Mouse (Mus musculus): ENCODE data around the gene Olfr371. TPM values are rescaled to one million over a fixed set of nuclear protein-coding genes. Genes with fewer than 3 reads are reported as not detected.

The Olfr371 gene
- polyA plus RNA-seq (2014; fragmentation: Illumina TruSeq; extraction: RNeasy Lipid Tissue Mini Kit (QIAGEN cat#74804); ENCODE audit: low read depth, low replicate concordance) = not detected

DNA sequence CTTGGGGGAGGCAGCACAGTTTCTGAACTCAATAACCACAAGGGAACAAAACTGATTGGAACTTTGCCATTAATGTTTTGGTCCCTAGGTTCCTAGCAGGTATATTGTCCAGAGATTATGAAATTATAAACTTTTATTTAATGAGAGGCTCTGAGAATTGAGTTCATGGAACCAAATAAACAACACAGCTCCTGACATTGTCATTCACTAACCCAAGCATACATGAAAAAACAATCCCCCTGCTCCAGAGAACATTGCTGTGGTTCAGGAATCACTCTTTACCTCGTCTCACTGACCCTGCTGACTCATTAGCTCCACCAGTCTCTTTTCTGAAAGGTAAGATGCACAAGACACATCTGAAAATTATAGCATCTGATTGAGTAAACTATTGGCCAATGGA is at the start of gene Olfr371:
Gene Olfr371, plus strand, starts transcription at position 301 of the 400 bp plus-strand sequence.

Other genes with a start within 250 kb of the Olfr371 start
- 16.7 TPM for gene Junb, start 247.3 kb upstream of the Olfr371 start, polyA plus RNA-seq (2014; fragmentation: Illumina TruSeq; extraction: RNeasy Lipid Tissue Mini Kit (QIAGEN cat#74804); ENCODE audit: low read depth, low replicate concordance)
- 3.5 TPM for gene Hook2, start 235.4 kb upstream of the Olfr371 start, polyA plus RNA-seq (2014; fragmentation: Illumina TruSeq; extraction: RNeasy Lipid Tissue Mini Kit (QIAGEN cat#74804); ENCODE audit: low read depth, low replicate concordance)
- gene Best2, start 211.5 kb upstream of the Olfr371 start, polyA plus RNA-seq (2014; fragmentation: Illumina TruSeq; extraction: RNeasy Lipid Tissue Mini Kit (QIAGEN cat#74804); ENCODE audit: low read depth, low replicate concordance) = not detected
- gene Asna1, start 200.7 kb upstream of the Olfr371 start, polyA plus RNA-seq (2014; fragmentation: Illumina TruSeq; extraction: RNeasy Lipid Tissue Mini Kit (QIAGEN cat#74804); ENCODE audit: low read depth, low replicate concordance) = 85.3 TPM
- 63.4 TPM for gene Trir, start 199.2 kb upstream of the Olfr371 start, polyA plus RNA-seq (2014; fragmentation: Illumina TruSeq; extraction: RNeasy Lipid Tissue Mini Kit (QIAGEN cat#74804); ENCODE audit: low read depth, low replicate concordance)
- gene Tnpo2, start 189.1 kb upstream of the Olfr371 start, polyA plus RNA-seq (2014; fragmentation: Illumina TruSeq; extraction: RNeasy Lipid Tissue Mini Kit (QIAGEN cat#74804); ENCODE audit: low read depth, low replicate concordance) = 18.9 TPM
- 4.0 TPM for gene Fbxw9, start 165.9 kb upstream of the Olfr371 start, polyA plus RNA-seq (2014; fragmentation: Illumina TruSeq; extraction: RNeasy Lipid Tissue Mini Kit (QIAGEN cat#74804); ENCODE audit: low read depth, low replicate concordance)
- not detected for gene Gm5741, start 158.0 kb upstream of the Olfr371 start, polyA plus RNA-seq (2014; fragmentation: Illumina TruSeq; extraction: RNeasy Lipid Tissue Mini Kit (QIAGEN cat#74804); ENCODE audit: low read depth, low replicate concordance)
- gene Dhps, start 154.2 kb upstream of the Olfr371 start, polyA plus RNA-seq (2014; fragmentation: Illumina TruSeq; extraction: RNeasy Lipid Tissue Mini Kit (QIAGEN cat#74804); ENCODE audit: low read depth, low replicate concordance) = 30.4 TPM
- gene Wdr83os, start 145.2 kb upstream of the Olfr371 start, polyA plus RNA-seq (2014; fragmentation: Illumina TruSeq; extraction: RNeasy Lipid Tissue Mini Kit (QIAGEN cat#74804); ENCODE audit: low read depth, low replicate concordance) = 54.9 TPM
- 42.4 TPM for gene Wdr83, start 144.7 kb upstream of the Olfr371 start, polyA plus RNA-seq (2014; fragmentation: Illumina TruSeq; extraction: RNeasy Lipid Tissue Mini Kit (QIAGEN cat#74804); ENCODE audit: low read depth, low replicate concordance)
- 28.3 TPM for gene Man2b1, start 142.7 kb upstream of the Olfr371 start, polyA plus RNA-seq (2014; fragmentation: Illumina TruSeq; extraction: RNeasy Lipid Tissue Mini Kit (QIAGEN cat#74804); ENCODE audit: low read depth, low replicate concordance)
- gene Zfp791, start 102.9 kb upstream of the Olfr371 start, polyA plus RNA-seq (2014; fragmentation: Illumina TruSeq; extraction: RNeasy Lipid Tissue Mini Kit (QIAGEN cat#74804); ENCODE audit: low read depth, low replicate concordance) = 2.2 TPM
- gene Cks1brt, start 74.1 kb upstream of the Olfr371 start, polyA plus RNA-seq (2014; fragmentation: Illumina TruSeq; extraction: RNeasy Lipid Tissue Mini Kit (QIAGEN cat#74804); ENCODE audit: low read depth, low replicate concordance) = not detected
- 13.2 TPM for gene Orc6, start 73.6 kb downstream of the Olfr371 start, polyA plus RNA-seq (2014; fragmentation: Illumina TruSeq; extraction: RNeasy Lipid Tissue Mini Kit (QIAGEN cat#74804); ENCODE audit: low read depth, low replicate concordance)
- gene Vps35, start 73.8 kb downstream of the Olfr371 start, polyA plus RNA-seq (2014; fragmentation: Illumina TruSeq; extraction: RNeasy Lipid Tissue Mini Kit (QIAGEN cat#74804); ENCODE audit: low read depth, low replicate concordance) = 77.9 TPM
- gene Mylk3, start 160.4 kb downstream of the Olfr371 start, polyA plus RNA-seq (2014; fragmentation: Illumina TruSeq; extraction: RNeasy Lipid Tissue Mini Kit (QIAGEN cat#74804); ENCODE audit: low read depth, low replicate concordance) = 542 TPM
- gene 4921524J17Rik, start 206.8 kb downstream of the Olfr371 start, polyA plus RNA-seq (2014; fragmentation: Illumina TruSeq; extraction: RNeasy Lipid Tissue Mini Kit (QIAGEN cat#74804); ENCODE audit: low read depth, low replicate concordance) = 26.7 TPM